Mouse (Mus musculus) left cerebral cortex, postnatal 36 days (tissue): ENCODE results near the gene Foxd2. TPM values are rescaled to one million over a fixed set of nuclear protein-coding genes. Genes with fewer than 3 reads are reported as not detected.

Experiments used
- DNase-seq, 2 experiments: peaks; one replicate each; pipeline ENCODE4 v3.0.0; 2021 to 2022; ENCODE audit warnings: low spot score in 2 of 2, mixed read lengths in 1 of 2
- intact Hi-C: fragments of 180-260 bp; cut with DNase I; formaldehyde crosslinking; loops from one replicate; pipeline ENCODE4 v1.15.1; 2025
- total RNA-seq, 2 experiments: library from RNA; stranded (reverse); gene quantifications; 2 replicates each; pipeline ENCODE4 v1.2.3; 2021

Gene Foxd2
- total RNA-seq, 2 experiments from 2014 or later = 0.27 to 0.39 TPM

DNA sequence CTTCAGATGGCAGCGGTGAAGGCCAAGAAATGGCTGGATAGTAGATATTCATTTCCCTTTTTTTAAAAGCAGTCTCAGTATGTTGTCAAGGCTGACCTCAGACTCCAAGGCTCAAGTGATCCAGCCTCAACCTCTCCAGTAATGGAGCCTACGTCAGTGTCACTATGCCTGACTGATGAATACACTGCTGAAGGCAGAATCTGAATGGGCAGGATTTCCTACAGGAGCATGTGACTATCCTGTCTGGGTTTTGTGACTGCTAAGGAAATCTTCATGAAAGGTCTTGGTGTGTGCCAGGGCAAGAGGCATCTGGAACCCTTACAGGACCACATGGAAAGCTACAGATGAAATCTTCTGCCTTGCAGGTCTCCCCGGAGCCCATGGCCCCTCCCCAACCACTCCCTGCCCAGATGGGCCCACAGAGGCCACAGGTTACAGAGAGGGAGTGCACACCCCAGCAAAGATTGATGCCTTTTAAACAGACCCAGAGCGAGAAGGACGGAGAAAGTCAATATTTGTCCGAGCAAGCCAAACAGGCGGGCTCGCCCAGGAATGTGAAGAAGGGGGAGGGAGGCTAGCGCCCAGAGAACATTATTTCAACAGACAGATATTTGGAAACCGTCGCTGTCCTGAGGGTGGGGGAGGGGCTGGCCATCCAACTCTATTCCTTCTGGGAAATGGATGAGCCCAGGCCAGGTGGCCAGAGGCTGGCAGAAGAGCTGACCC is 38.7 kb downstream of the Foxd2 start:
- DNase-seq = no peak

DNA sequence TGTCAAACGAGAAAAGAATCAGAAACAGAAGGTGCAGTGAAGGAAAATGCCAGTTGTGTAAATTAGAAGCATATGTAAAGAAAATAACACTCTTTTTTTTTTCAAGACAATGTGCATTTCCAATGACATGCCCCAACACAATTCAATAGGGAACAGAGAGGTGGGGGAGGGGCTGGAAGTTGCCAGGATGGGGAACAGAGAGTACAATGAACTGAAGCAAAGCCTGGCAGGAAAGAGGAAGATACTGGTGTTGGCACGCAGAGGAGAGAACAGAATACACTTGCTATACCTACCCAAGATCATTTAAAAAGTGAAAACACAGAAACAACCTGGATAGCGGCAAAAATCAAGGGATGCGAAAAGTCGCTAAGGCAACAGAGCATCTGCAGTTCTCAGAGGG is 45.5 kb downstream of the Foxd2 start:
- DNase-seq = no peak
- intact Hi-C loops = no loop called here

More for the DNA sequence above, 38.7 kb downstream of the Foxd2 start:
- intact Hi-C loops = no loop called here

DNA sequence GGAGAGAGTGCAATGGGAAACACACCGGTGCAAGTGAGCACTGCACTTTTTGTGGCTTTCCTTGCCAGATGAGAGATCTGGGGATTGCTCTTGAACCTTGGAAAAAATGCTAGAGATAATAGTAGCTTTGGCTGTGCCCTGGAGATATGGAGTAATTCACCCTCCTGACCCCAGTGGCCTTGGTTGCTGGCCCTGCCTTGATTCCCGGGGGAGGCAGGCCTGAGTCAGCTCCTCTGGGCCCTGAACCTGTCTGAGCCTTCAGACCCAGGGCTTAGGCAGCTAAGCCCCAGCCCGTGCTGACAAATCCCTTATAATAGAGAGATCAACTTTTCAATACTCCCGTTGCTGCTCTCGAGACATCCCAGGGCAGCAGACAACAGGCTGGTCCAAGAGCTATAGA is 50.2 kb downstream of the Foxd2 start:
- intact Hi-C loops = no loop called here
- DNase-seq = no peak

Other genes with a start within 250 kb of the Foxd2 start
- gene Gm12830, start 87.2 kb downstream of the Foxd2 start, total RNA-seq = not detected
- not detected for gene Foxe3, start 17.1 kb upstream of the Foxd2 start, total RNA-seq
- gene Cmpk1, start 78.4 kb upstream of the Foxd2 start, total RNA-seq = 10 to 100 TPM; 84.5 to 84.8 TPM
- under 1 TPM; 0.52 to 1.00 TPM for gene Stil, start 91.3 kb upstream of the Foxd2 start, total RNA-seq
- 1 to 10 TPM; 1.6 to 2.2 TPM for gene Tal1, start 147.6 kb upstream of the Foxd2 start, total RNA-seq
- 1 to 10 TPM in 1 of 2 experiments, under 1 TPM in 1; 0.39 to 1.1 TPM for gene Pdzk1ip1, start 179.8 kb upstream of the Foxd2 start, total RNA-seq
- gene Cyp4x1, start 225.4 kb upstream of the Foxd2 start, total RNA-seq = 10 to 100 TPM; 12.6 TPM